Mouse (Mus musculus) megakaryocyte, embryonic 14.5 days (primary cell): ENCODE measurements around the gene Slc22a23.

Experiments used
- FLI1 ChIP-seq: IDR thresholded peaks from 2 replicates; pipeline ENCODE4 v1.6.1; 2012; ENCODE audit warnings: low read length, inconsistent platforms, mixed read lengths
- GATA1 ChIP-seq: IDR thresholded peaks from 3 replicates; pipeline ENCODE4 v1.6.1; 2012; ENCODE audit warnings: mixed read lengths, low read length, inconsistent platforms, borderline replicate concordance

DNA sequence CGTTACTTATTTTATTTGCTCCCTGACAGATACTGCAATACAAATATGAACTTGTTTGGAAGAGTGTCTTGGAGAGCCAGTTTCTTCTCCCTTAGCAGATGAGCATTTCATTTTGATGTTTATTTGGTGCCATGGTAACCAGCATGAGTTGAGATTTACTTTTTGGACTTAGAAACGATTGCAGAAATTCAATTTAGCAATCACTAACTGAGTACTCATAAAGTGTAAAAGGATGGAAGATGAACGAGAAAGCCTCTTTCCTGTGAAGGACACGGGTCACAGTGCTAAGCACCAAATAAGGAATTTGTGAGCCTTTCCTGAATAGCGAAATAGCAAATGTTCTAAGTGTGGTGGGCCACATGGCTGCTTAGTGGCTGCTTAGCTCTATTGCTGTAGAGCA is 79.4 kb downstream of the Slc22a23 start:
- TF ChIP-seq GATA1 (no peak), FLI1 (no peak)
